Mouse (Mus musculus): ENCODE results near the gene Npas3. TPM values are rescaled to one million over a fixed set of nuclear protein-coding genes. Genes with fewer than 3 reads are reported as not detected.
A peak's percentile ranks its signal among the peaks of the same experiment; 100 is the strongest.

Npas3 gene
- total and polyA plus RNA-seq, 2 experiments from 2014 or later = 16.6 to 28.3 TPM

DNA sequence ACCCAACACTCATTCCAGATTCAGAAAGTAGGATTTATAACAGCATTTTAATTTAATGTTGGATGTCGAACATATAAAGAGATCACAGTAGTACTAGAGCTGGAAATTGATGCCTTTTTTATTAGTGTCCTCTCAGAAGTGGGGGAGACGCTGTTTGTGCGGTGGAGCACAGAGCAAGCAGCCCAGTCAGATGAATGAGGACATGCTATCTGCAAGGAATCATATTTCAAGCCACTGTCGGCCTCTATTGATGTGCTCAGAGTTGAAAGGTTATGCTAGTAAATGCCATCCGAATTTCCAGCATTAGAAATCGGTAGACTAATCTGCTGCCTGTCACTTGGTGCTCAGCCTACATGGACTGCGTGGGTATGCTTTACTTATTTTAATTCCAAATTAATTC, 590.1 kb downstream of the Npas3 start:
- H3K9me3 ChIP-seq (ENCODE audit: low read length) = no peaks in the 10 kb centered on the region
- H3K4me2 ChIP-seq (ENCODE audit: low read depth) = no peak overlapping the region
- no peak for TF ChIP-seq CTCF (IDR thresholded peaks at IDR 0.05; ENCODE audit: low read depth)
- WGBS = 38% methylated on average over 7 of the region's 7 CpGs
- no peak overlapping the region for H3K27ac ChIP-seq (ENCODE audit: low read depth, low read length)
- H3K36me3 ChIP-seq (ENCODE audit: insufficient read depth) = no peaks in the 10 kb centered on the region
- peaks cover 8% of the 10 kb centered on the region; the same call in 1 of the 2 replicates for H3K4me1 ChIP-seq (ENCODE audit: insufficient read depth)
- DNase-seq = no peak
- no peaks in the 10 kb centered on the region for H3K27me3 ChIP-seq (ENCODE audit: insufficient read depth, low read length)
- H3K9ac ChIP-seq = no peak overlapping the region
- no peak for ATAC-seq
- H3K4me3 ChIP-seq (ENCODE audit: low read depth, low read length) = no peak overlapping the region

DNA sequence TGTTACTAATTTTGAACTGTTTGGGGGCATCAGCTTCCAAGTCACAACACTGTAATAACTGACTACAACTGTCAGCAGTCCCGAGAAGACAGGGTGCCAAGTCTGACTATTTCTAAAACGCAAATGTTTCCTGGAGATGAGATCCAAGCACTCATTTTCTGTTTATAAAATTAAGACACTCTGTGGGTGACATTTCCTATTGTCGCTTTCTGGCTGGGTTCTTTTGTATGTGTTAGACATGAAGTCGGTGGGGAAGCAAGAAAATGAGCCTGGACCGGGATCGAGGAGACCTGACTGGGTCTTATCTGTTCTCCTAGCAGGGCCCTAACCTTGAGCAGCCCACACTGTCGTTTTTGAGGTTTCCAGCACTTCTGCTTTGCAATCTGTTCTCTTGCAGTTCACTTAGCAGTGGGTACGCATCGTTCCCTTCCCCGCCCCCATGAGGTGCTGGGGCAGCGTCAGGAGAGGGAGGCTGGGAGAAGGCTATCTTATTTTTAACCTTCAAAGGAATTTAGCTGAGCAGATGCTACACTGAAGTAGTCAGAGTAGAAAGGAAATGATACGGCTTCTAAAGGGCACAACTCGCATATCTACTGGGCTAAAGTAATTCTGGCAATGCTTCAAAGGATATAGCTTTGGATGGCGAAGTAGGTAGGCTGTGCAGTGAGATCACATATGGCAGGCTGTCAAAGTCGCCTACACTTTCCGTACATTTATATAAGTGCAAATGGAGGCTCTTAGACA, 593.6 kb downstream of the Npas3 start:
- Histone ChIP-seq H3K36me3 (ENCODE audit: insufficient read depth) (no peaks in the 10 kb centered on the region), H3K4me3 (ENCODE audit: low read depth, low read length) (no peak overlapping the region), H3K27ac (ENCODE audit: low read depth, low read length) (0 out of 2 replicates have a peak overlapping the region, but pooled peaks have one; percentile 29), H3K27me3 (ENCODE audit: insufficient read depth, low read length) (no peaks in the 10 kb centered on the region), H3K9ac (no peak overlapping the region), H3K4me1 (ENCODE audit: insufficient read depth) (peaks cover 6% of the 10 kb centered on the region; the same call in 1 of the 2 replicates), H3K4me2 (ENCODE audit: low read depth) (no peak overlapping the region), H3K9me3 (ENCODE audit: low read length) (no peaks in the 10 kb centered on the region)
- peak; percentile 67 for ATAC-seq
- DNase-seq = peak; percentile 59
- WGBS = 33% methylated on average over 16 of the region's 16 CpGs
- no peak for TF ChIP-seq CTCF (IDR thresholded peaks at IDR 0.05; ENCODE audit: low read depth)

DNA sequence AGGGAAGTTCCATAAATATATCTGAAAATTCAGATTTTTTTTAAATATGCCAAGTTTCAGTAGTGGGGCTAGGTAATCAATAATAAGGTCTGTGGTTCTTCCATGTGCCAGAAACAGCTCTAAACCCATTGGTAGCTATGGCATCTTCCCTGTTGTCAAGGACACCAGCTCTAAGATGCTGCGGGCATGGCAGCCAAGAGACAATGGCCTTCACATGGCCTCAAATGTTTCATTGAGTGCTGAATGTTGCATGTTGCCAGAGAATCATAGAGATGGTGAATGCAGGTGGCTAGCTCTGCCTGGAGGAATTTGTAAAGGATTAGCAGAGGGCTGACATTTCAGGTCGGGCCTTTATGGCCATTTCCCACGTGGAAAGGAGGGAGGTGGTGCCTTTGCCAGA, 595.1 kb downstream of the Npas3 start:
- H3K4me3 ChIP-seq (ENCODE audit: low read depth, low read length) = no peak overlapping the region
- H3K9me3 ChIP-seq (ENCODE audit: low read length) = no peaks in the 10 kb centered on the region
- no peak overlapping the region for H3K27ac ChIP-seq (ENCODE audit: low read depth, low read length)
- DNase-seq = no peak
- peaks cover 6% of the 10 kb centered on the region; the same call in 1 of the 2 replicates for H3K4me1 ChIP-seq (ENCODE audit: insufficient read depth)
- H3K4me2 ChIP-seq (ENCODE audit: low read depth) = no peak overlapping the region
- TF ChIP-seq CTCF (IDR thresholded peaks at IDR 0.05; ENCODE audit: low read depth) = no peak
- 18% methylated on average over 3 of the region's 3 CpGs for WGBS
- H3K27me3 ChIP-seq (ENCODE audit: insufficient read depth, low read length) = no peaks in the 10 kb centered on the region
- H3K9ac ChIP-seq = no peak overlapping the region
- peak; percentile 34; the same call in 1 of the 2 replicates for ATAC-seq
- no peaks in the 10 kb centered on the region for H3K36me3 ChIP-seq (ENCODE audit: insufficient read depth)

DNA sequence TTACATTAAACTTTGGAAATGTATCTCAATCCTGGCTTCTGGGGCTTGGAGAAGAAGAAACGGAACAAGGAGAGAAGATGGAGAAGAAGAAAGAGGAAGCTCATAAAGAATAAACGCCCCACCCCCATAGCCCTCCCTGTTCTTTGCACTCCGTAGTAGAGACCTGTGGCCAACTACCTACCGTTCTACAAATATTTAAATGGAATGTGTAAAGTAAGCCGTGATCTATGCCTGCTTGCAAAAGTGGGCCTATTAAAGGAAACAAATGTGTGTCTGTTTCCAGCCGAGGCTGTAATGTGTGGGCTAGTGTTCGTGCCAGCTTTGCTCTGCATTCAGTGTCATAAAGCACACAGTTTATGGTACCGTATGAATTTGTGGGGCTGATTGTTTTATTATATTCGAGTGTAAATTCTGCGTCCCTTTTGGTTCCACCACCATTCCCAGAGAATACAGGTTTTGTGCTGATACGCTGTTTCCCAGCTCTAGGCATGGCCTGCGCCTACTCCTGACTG, 597.7 kb downstream of the Npas3 start:
- H3K27ac ChIP-seq (ENCODE audit: low read depth, low read length) = no peak overlapping the region
- no peak overlapping the region for H3K4me3 ChIP-seq (ENCODE audit: low read depth, low read length)
- no peak overlapping the region for H3K4me2 ChIP-seq (ENCODE audit: low read depth)
- H3K9ac ChIP-seq = no peak overlapping the region
- H3K27me3 ChIP-seq (ENCODE audit: insufficient read depth, low read length) = no peaks in the 10 kb centered on the region
- DNase-seq (no peak), ATAC-seq (no peak)
- H3K36me3 ChIP-seq (ENCODE audit: insufficient read depth) = no peaks in the 10 kb centered on the region
- 64% methylated on average over 12 of the region's 12 CpGs for WGBS
- peaks cover 4% of the 10 kb centered on the region; the same call in 1 of the 2 replicates for H3K4me1 ChIP-seq (ENCODE audit: insufficient read depth)
- no peak for TF ChIP-seq CTCF (IDR thresholded peaks at IDR 0.05; ENCODE audit: low read depth)
- H3K9me3 ChIP-seq (ENCODE audit: low read length) = no peaks in the 10 kb centered on the region

DNA sequence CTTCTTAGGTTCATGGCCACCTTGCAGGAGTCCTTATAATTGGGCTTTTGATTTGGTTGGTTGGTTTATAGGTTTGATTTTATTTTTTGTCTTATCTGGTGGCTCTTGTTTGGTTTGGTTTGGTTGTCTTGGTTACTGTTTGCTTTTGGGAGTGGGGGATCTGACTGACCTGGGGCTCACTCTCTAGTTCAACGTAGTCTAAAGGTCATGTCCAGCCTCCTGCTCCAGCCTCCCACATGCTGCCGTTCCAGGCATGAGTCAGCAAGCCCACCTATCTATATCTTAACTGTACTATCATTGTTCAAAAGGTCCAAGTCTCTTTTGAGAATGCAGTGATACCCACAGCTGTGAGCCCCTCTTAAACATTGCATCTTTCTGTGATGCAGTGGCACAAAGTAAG, 600.8 kb downstream of the Npas3 start:
- Histone ChIP-seq H3K4me1 (ENCODE audit: insufficient read depth) (no peaks in the 10 kb centered on the region), H3K27me3 (ENCODE audit: insufficient read depth, low read length) (no peaks in the 10 kb centered on the region), H3K9me3 (ENCODE audit: low read length) (no peaks in the 10 kb centered on the region), H3K9ac (no peak overlapping the region), H3K27ac (ENCODE audit: low read depth, low read length) (no peak overlapping the region), H3K4me2 (ENCODE audit: low read depth) (no peak overlapping the region), H3K36me3 (ENCODE audit: insufficient read depth) (no peaks in the 10 kb centered on the region), H3K4me3 (ENCODE audit: low read depth, low read length) (no peak overlapping the region)
- TF ChIP-seq CTCF (IDR thresholded peaks at IDR 0.05; ENCODE audit: low read depth) = no peak
- ATAC-seq (no peak), DNase-seq (no peak)
- WGBS = 88% methylated on average over 2 of the region's 2 CpGs

DNA sequence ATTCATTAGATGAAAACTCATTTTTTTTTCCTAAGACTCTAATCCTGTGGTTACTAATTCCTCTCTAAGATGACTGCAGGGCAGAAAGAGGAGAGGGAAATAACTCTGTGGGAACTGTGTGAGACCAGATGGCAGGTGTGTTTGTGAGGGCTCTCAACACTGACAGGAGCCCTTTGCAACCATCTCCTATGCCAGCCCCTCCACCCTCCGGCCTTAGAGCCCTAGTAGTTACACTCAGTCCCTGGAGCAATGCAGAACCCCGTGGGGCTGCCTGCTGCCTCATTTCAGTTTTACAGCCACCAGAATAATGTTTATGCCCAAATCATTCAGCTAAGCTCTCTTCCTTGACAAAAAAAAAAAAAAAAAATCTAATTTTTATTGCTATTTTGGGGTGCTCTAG, 604.0 kb downstream of the Npas3 start:
- no peak overlapping the region for H3K4me3 ChIP-seq (ENCODE audit: low read depth, low read length)
- no peak for TF ChIP-seq CTCF (IDR thresholded peaks at IDR 0.05; ENCODE audit: low read depth)
- no peaks in the 10 kb centered on the region for H3K36me3 ChIP-seq (ENCODE audit: insufficient read depth)
- no peak for DNase-seq
- no peak overlapping the region for H3K4me2 ChIP-seq (ENCODE audit: low read depth)
- H3K9me3 ChIP-seq (ENCODE audit: low read length) = no peaks in the 10 kb centered on the region
- no peak overlapping the region for H3K9ac ChIP-seq
- no peak for ATAC-seq
- no peaks in the 10 kb centered on the region for H3K4me1 ChIP-seq (ENCODE audit: insufficient read depth)
- no peak overlapping the region for H3K27ac ChIP-seq (ENCODE audit: low read depth, low read length)
- WGBS = 81% methylated on average over 2 of the region's 2 CpGs
- no peaks in the 10 kb centered on the region; the same call in 1 of the 2 replicates for H3K27me3 ChIP-seq (ENCODE audit: insufficient read depth, low read length)

DNA sequence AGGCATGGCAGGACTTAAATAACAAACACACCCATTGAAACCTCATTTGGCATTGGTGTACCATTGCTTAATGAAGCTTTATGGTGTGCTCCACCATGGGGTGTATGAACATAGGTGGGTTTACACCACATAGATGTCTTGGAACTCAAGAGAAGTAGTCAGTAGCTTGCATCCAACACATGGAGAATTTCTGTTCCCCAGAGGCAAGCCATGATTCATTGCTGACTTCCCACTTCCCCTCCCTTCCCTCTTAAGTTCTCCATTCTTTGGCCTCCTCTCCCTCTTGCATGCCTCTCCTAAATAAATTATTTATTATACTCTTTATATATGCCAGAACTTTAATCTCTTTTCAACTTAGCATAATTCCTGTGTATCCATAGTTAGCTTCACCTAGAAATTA, 611.7 kb downstream of the Npas3 start:
- DNase-seq (no peak), ATAC-seq (no peak)
- H3K36me3 ChIP-seq (ENCODE audit: insufficient read depth) = no peaks in the 10 kb centered on the region
- no peak for TF ChIP-seq CTCF (IDR thresholded peaks at IDR 0.05; ENCODE audit: low read depth)
- H3K4me2 ChIP-seq (ENCODE audit: low read depth) = no peak overlapping the region
- no peaks in the 10 kb centered on the region for H3K9me3 ChIP-seq (ENCODE audit: low read length)
- H3K27me3 ChIP-seq (ENCODE audit: insufficient read depth, low read length) = no peaks in the 10 kb centered on the region; the same call in 1 of the 2 replicates
- no peak overlapping the region for H3K9ac ChIP-seq
- H3K4me3 ChIP-seq (ENCODE audit: low read depth, low read length) = no peak overlapping the region
- no peak overlapping the region for H3K27ac ChIP-seq (ENCODE audit: low read depth, low read length)
- no peaks in the 10 kb centered on the region for H3K4me1 ChIP-seq (ENCODE audit: insufficient read depth)

All from forebrain, postnatal 0 days (tissue).